Comparison of ENCODE assay signal across 8 mouse cellular contexts in the genomic region with DNA sequence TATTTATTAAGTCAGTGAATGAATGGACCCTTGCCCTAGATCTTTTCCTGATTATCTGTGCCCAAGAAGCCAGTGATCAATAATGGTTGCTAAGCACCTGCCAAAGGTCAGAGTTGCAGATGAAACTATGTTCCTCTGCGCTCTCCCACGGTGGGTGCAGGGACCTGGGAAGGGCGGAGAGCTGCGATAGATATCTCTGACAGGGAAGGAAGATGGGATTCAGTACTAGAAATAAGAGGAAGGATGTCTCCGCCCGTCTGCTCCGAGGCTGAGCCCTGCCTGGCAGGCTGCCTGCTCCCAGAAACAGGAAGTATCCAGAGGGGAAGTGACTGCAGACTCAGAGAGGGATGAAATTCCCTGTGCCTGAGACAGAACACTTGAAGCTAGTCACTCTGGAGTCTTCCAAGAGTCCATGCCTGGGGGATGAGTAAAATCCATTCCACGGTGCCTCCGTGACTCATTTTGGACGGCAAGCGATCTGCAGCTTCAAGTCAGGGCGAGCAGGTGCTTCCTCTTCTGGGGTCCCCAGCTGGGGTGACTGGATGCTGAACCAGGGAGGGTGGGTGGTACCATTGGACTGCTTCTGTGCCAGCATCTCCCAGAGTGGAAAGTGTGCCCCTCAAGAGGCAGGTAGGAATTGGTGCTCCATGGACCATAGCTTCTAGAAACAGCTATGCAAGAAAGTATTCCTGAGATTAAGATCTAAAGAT. TPM values are rescaled to one million over a fixed set of nuclear protein-coding genes. Genes with fewer than 3 reads are reported as not detected.
DNase-seq lines count a peak whose midpoint lies in the region; ATAC-seq and TF ChIP-seq lines count a peak whose summit lies in the region.

No protein-coding gene starts in this region.

- no peaks in the 10 kb centered on the region for H3K4me1 ChIP-seq in neural tube, embryonic 15.5 days
- H3K4me1 ChIP-seq in heart, embryonic 16.5 days (ENCODE audit: control insufficient read depth, insufficient read depth, low read length): peaks cover 27% of the 10 kb centered on the region
- H3K4me1 ChIP-seq in small intestine, adult 2 months (ENCODE audit: control insufficient read depth, insufficient read depth, insufficient read length, low read length): peaks cover 31% of the 10 kb centered on the region

- TF ChIP-seq POLR2A in small intestine, adult 2 months (IDR thresholded peaks at IDR 0.05; ENCODE audit: low read depth, low read length): no peak

- no peak for TF ChIP-seq CTCF in small intestine, adult 2 months (IDR thresholded peaks at IDR 0.05; ENCODE audit: extremely low read depth, insufficient read length, insufficient replicate concordance, low read depth, low read length)

- H3K36me3 ChIP-seq in neural tube, embryonic 15.5 days: no peaks in the 10 kb centered on the region
- no peaks in the 10 kb centered on the region for H3K36me3 ChIP-seq in heart, embryonic 16.5 days (ENCODE audit: control insufficient read depth, insufficient read depth)
- no peaks in the 10 kb centered on the region for H3K36me3 ChIP-seq in small intestine, adult 2 months (ENCODE audit: control insufficient read depth, insufficient read depth, low read length)

- H3K27me3 ChIP-seq in neural tube, embryonic 15.5 days (replicated peaks): no peaks in the 10 kb centered on the region
- no peaks in the 10 kb centered on the region for H3K27me3 ChIP-seq in heart, embryonic 16.5 days (ENCODE audit: control insufficient read depth, insufficient read depth, low read length)
- H3K27me3 ChIP-seq in small intestine, adult 2 months (ENCODE audit: control insufficient read depth, insufficient read depth, low read length): no peaks in the 10 kb centered on the region

- ATAC-seq in neural tube, embryonic 15.5 days (ENCODE audit: low FRiP score): no peak
- ATAC-seq in heart, embryonic 16.5 days (replicated peaks; ENCODE audit: extremely low read depth, insufficient read depth, low FRiP score): peak; percentile 59
- ATAC-seq in activated CD4-positive, CD25-positive, alpha-beta regulatory T cell, adult 4 months: no peak

- H3K4me3 ChIP-seq in neural tube, embryonic 15.5 days (replicated peaks): no peak overlapping the region
- H3K4me3 ChIP-seq in heart, embryonic 16.5 days (ENCODE audit: low read length): no peak overlapping the region
- peak overlapping the region; percentile 15 for H3K4me3 ChIP-seq in small intestine, adult 2 months (ENCODE audit: low read depth, low read length)

- no peak for DNase-seq in neural tube, embryonic 10.5 days (ENCODE audit: extremely low spot score, low spot score)
- peak; percentile 62 for DNase-seq in adrenal gland, postnatal 25 days
- DNase-seq in liver: peak; percentile 49
- DNase-seq in layer of hippocampus, postnatal 25 days (ENCODE audit: extremely low spot score in 1 of 2, low spot score in 1 of 2): no peak

- no peak overlapping the region for H3K4me2 ChIP-seq in neural tube, embryonic 15.5 days
- peak overlapping the region; percentile 35 for H3K4me2 ChIP-seq in heart, embryonic 16.5 days (ENCODE audit: low read depth, low read length)

- peak overlapping the region; percentile 46; the same call in 1 of the 2 replicates for H3K27ac ChIP-seq in neural tube, embryonic 15.5 days (replicated peaks)
- peak overlapping the region; percentile 66 for H3K27ac ChIP-seq in heart, embryonic 16.5 days (ENCODE audit: low read length)
- peak overlapping the region; percentile 69 for H3K27ac ChIP-seq in small intestine, adult 2 months (ENCODE audit: insufficient read depth, low read depth, low read length)

- 82% methylated on average over 12 of the region's 12 CpGs for WGBS in neural tube, embryonic 15.5 days
- 51% methylated on average over 12 of the region's 12 CpGs for WGBS in heart, embryonic 16.5 days
- 14% methylated on average over 12 of the region's 12 CpGs for WGBS in small intestine, adult 2 months

- H3K9ac ChIP-seq in neural tube, embryonic 15.5 days (replicated peaks): no peak overlapping the region
- H3K9ac ChIP-seq in heart, embryonic 16.5 days (ENCODE audit: low read length): no peak overlapping the region

- H3K9me3 ChIP-seq in neural tube, embryonic 15.5 days (replicated peaks): no peaks in the 10 kb centered on the region
- peaks cover 2% of the 10 kb centered on the region; the same call in 1 of the 2 replicates for H3K9me3 ChIP-seq in heart, embryonic 16.5 days (replicated peaks; ENCODE audit: control insufficient read depth, low read length)

RNA-seq across cellular contexts. Expression of gene Smurf2, which starts 36.9 kb away (rescaled TPM):
- 11.4 and 12.1 TPM in 2 replicates for polyA plus RNA-seq in neural tube, embryonic 15.5 days (2015; fragmentation: Nextera tagmentation; extraction: Ambion mirVana)
- total RNA-seq in adrenal gland, postnatal 25 days (2021): 35.3 and 40.8 TPM in 2 replicates
- 10.2 and 10.7 TPM in 2 replicates for polyA plus RNA-seq in heart, embryonic 16.5 days (2015; fragmentation: Nextera tagmentation; extraction: Ambion mirVana)
- polyA plus RNA-seq in small intestine, adult 2 months (2012; rRNA removed): 3.0 and 5.9 TPM in 2 replicates
- total RNA-seq in layer of hippocampus, postnatal 25 days (2021): 10 to 100 TPM; 28.2 to 32.2 TPM
- polyA plus RNA-seq in activated CD4-positive, CD25-positive, alpha-beta regulatory T cell, adult 4 months (2017; shearing (Covaris generic)): 10 to 100 TPM; 16.4 to 18.0 TPM

RNA-seq across cellular contexts. Expression of gene Kpna2, which starts 41.9 kb away (rescaled TPM):
- 120 and 190 TPM in 2 replicates for polyA plus RNA-seq in neural tube, embryonic 15.5 days (2015; fragmentation: Nextera tagmentation; extraction: Ambion mirVana)
- total RNA-seq in adrenal gland, postnatal 25 days (2021): 34.7 and 36.0 TPM in 2 replicates
- 235 and 294 TPM in 2 replicates for polyA plus RNA-seq in heart, embryonic 16.5 days (2015; fragmentation: Nextera tagmentation; extraction: Ambion mirVana)
- 11.9 and 15.2 TPM in 2 replicates for polyA plus RNA-seq in small intestine, adult 2 months (2012; rRNA removed)
- total RNA-seq in layer of hippocampus, postnatal 25 days (2021): 10 to 100 TPM; 22.0 to 26.8 TPM
- 100 to 1,000 TPM; 202 to 218 TPM for polyA plus RNA-seq in activated CD4-positive, CD25-positive, alpha-beta regulatory T cell, adult 4 months (2017; shearing (Covaris generic))

Comparison
In these comparisons a context has a peak if more than half of its experiments do, and no peak if none do; other contexts are left out.
1. DNase-seq: peak in adrenal gland, postnatal 25 days (single experiment) and liver (single experiment); none in neural tube, embryonic 10.5 days (single experiment) and layer of hippocampus, postnatal 25 days (0 of 2).
2. Peak in every context shown above with its lines, with median percentiles within 50 percentile points of each other: H3K27ac ChIP-seq.